Mouse (Mus musculus) C3H10T1/2 (cell line): Measurements from ENCODE around the gene Arhgef33. TPM values are rescaled to one million over a fixed set of nuclear protein-coding genes. Genes with fewer than 3 reads are reported as not detected.

ENCODE experiments used
- polyA plus RNA-seq, 2 experiments: library from polyadenylated mRNA; unstranded; fragments of >200 nt; fragmentation: generic; extraction: Trizol; gene quantifications; one replicate each; pipeline ENCODE4 v1.2.1; 2012; ENCODE audit warnings: missing spikeins in 2 of 2

Gene Arhgef33
- polyA plus RNA-seq: under 1 TPM in 1 of 2 experiments, not detected in 1; 0.32 TPM

DNA sequence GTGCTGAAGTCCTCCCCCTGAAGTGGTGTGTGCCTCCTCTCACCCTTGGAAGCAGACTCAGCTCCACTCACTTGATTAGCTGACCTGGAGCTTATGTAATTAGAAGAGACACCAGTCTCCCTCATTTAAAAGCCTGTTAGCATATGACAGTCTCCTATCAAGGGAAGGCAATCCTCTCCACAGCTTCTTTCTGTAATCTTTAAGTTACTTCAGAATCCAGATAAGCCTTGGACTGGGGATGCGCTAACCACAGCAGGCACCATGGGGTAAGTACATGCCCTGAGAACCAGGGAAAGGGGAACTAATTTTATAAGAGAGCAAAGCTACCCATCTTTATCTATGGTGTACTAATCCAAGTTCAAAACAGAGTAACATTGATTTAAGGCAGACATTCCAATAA, at the start of gene Arhgef33:
Gene Arhgef33, plus strand, starts transcription at position 157 of the 400 bp plus-strand sequence.

DNA sequence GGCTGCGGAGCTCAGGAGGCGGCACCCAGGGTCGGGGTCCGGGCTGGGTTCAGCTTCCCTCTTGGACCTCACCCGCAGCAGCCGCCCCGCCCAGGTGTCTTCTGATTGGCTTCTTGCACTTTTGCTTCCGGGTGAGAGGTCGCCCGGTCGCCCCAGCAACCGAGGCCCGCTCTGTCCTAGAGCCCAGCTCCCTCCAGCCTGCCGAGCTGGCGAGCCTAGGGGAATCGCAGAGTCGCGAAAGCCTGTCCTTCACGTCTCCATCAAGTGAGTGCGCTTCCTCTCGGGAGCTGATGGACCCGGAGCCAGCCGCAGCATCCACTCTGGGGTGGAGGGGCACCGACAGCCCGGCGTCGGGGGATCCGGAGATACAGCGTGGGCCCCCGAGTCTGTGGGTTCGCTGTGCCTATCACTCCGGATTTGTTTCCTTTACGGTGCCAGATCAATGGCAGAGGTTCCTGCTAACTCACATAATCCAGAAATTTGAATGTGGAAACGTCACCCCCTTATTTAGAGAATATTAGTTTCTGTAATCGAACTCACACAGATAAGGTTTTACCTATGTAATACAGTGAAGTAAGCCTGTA, 17.0 kb upstream of the Arhgef33 start, which contains the start of the genes Morn2 and Dhx57:
Gene Morn2, plus strand, starts transcription at position 130 of the 584 bp plus-strand sequence.
Gene Dhx57, minus strand, starts transcription at position 403 of the 584 bp plus-strand sequence.

GRCm38 (mm10) chr17:80372989-80373725, 66.0 kb downstream of the Arhgef33 start, which contains the start of gene Gm10190:
TSS of gene Gm10190 (minus strand) at chr17:80373541.

Other genes starting within 250 kb of the Arhgef33 start
- gene Hnrnpll, start 245.1 kb upstream of the Arhgef33 start, polyA plus RNA-seq: 10 to 100 TPM in 1 of 2 experiments, 1 to 10 TPM in 1; 2.8 to 16.9 TPM
- gene Galm, start 179.9 kb upstream of the Arhgef33 start, polyA plus RNA-seq: 1 to 10 TPM in 1 of 2 experiments, under 1 TPM in 1; 0.43 to 3.8 TPM
- 10 to 100 TPM; 73.9 to 83.3 TPM for gene Srsf7, start 100.1 kb upstream of the Arhgef33 start, polyA plus RNA-seq
- gene Ttc39d, start 99.9 kb upstream of the Arhgef33 start, polyA plus RNA-seq: under 1 TPM in 1 of 2 experiments, not detected in 1; 0.02 TPM
- 1 to 10 TPM; 2.0 to 9.7 TPM for gene Gemin6, start 83.0 kb upstream of the Arhgef33 start, polyA plus RNA-seq
- 10 to 100 TPM; 31.5 to 63.8 TPM for gene Morn2, start 17.2 kb upstream of the Arhgef33 start, polyA plus RNA-seq
- gene Dhx57, start 16.9 kb upstream of the Arhgef33 start, polyA plus RNA-seq: 10 to 100 TPM in 1 of 2 experiments, under 1 TPM in 1; 0.64 to 12.1 TPM
- not detected for gene Gm10190, start 66.1 kb downstream of the Arhgef33 start, polyA plus RNA-seq
- 1 to 10 TPM in 1 of 2 experiments, under 1 TPM in 1; 0.30 to 3.0 TPM for gene Sos1, start 173.0 kb downstream of the Arhgef33 start, polyA plus RNA-seq